24 mouse cellular contexts compared by ENCODE assay signal in the genomic region with DNA sequence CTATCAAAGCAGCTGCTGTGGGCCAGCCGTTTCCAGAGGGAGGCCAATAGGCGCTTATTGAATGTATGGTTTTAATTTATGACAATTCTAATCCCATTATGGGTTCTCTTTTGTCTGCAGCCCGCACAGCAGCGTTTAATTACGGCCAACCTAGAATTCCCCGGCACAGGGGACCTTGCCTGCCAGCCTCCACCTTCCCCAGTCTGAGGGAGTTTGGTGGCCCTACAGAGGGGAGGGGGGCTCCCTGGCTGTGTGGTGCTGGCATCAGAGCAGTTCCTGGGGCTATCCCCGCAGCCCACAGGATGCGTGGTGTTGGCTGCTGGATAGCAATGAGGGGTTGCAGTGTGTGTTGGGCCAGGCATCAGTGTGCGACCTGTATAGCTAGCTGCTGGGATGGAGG. TPM values are rescaled to one million over a fixed set of nuclear protein-coding genes. Genes with fewer than 3 reads are reported as not detected.
DNase-seq lines count a peak whose midpoint lies in the region; ATAC-seq and TF ChIP-seq lines count a peak whose summit lies in the region.
"Had no signal": no experiment of that assay in that cellular context is flagged by ENCODE, and none has a peak within 500 bp of the region (broad histone marks: within the 10 kb centered on the region; RNA-seq: fewer than 3 reads in every experiment).

No protein-coding gene starts in this region.

- ATAC-seq in hindbrain, embryonic 15.5 days (ENCODE audit: low FRiP score, low read depth): 0 out of 2 replicates have a peak, but pooled peaks have one; percentile 37
- no peak for ATAC-seq in hindbrain, embryonic 13.5 days (ENCODE audit: low FRiP score)
- peak; percentile 35; the same call in 1 of the 2 replicates for ATAC-seq in midbrain, postnatal 0 days (ENCODE audit: low FRiP score)
- ATAC-seq: inflammation-experienced regulatory T-cells, adult 6 months; liver, postnatal 0 days; lung, postnatal 0 days had no signal

- no peak for TF ChIP-seq CTCF in midbrain, postnatal 0 days (IDR thresholded peaks at IDR 0.05)

- 31% methylated on average over 9 of the region's 9 CpGs for WGBS in hindbrain, embryonic 15.5 days
- 51% methylated on average over 9 of the region's 9 CpGs for WGBS in hindbrain, embryonic 13.5 days
- WGBS in limb, embryonic 10.5 days: 38% methylated on average over 9 of the region's 9 CpGs
- 15% methylated on average over 9 of the region's 9 CpGs for WGBS in midbrain, postnatal 0 days

- no peak overlapping the region for H3K27ac ChIP-seq in hindbrain, embryonic 15.5 days (replicated peaks)
- H3K27ac ChIP-seq in hindbrain, embryonic 13.5 days: no peak overlapping the region; the same call in 1 of the 2 replicates
- 0 out of 2 replicates have a peak overlapping the region, but pooled peaks have one; percentile 37 for H3K27ac ChIP-seq in limb, embryonic 10.5 days
- no peak overlapping the region for H3K27ac ChIP-seq in midbrain, postnatal 0 days (ENCODE audit: low read depth, low read length)
- H3K27ac ChIP-seq: kidney, postnatal 0 days; macrophage had no signal

- no peak overlapping the region for H3K4me2 ChIP-seq in hindbrain, embryonic 15.5 days
- H3K4me2 ChIP-seq in hindbrain, embryonic 13.5 days: no peak overlapping the region
- H3K4me2 ChIP-seq in midbrain, postnatal 0 days (ENCODE audit: low read depth, low read length, poor library complexity, severe bottlenecking): no peak overlapping the region
- H3K4me2 ChIP-seq: heart, embryonic 12.5 days; liver, embryonic 11.5 days had no signal

- intact Hi-C loops in heart, postnatal 14 days (cut with DNase I): no loop called here

- H3K27me3 ChIP-seq in hindbrain, embryonic 15.5 days: no peaks in the 10 kb centered on the region
- H3K27me3 ChIP-seq in hindbrain, embryonic 13.5 days: 0 out of 2 replicates have a peak, but pooled peaks cover 3% of the 10 kb centered on the region
- peaks cover 31% of the 10 kb centered on the region for H3K27me3 ChIP-seq in limb, embryonic 10.5 days (ENCODE audit: low read depth, poor library complexity, severe bottlenecking)
- H3K27me3 ChIP-seq in midbrain, postnatal 0 days (ENCODE audit: insufficient read depth, low read length): no peaks in the 10 kb centered on the region

- DNase-seq in retina, postnatal 1 day: peak; percentile 62
- no peak for DNase-seq in retina, embryonic 14.5 days (ENCODE audit: low spot score)
- peak; percentile 61 for DNase-seq in limb, embryonic 10.5 days (ENCODE audit: low spot score)
- DNase-seq in midbrain, postnatal 0 days (ENCODE audit: low spot score): no peak
- no peak for DNase-seq in embryo, embryonic 10 days (ENCODE audit: low spot score)
- no peak for DNase-seq in heart, postnatal 14 days
- DNase-seq: adrenal gland, postnatal 10 days; cerebellum, adult 18-20 months; cerebellum, postnatal 14 days; gastrocnemius, postnatal 14 days; heart, adult 18-20 months; heart, postnatal 10 days; kidney, adult 2 months; left cerebral cortex, postnatal 4 days; liver, postnatal 0 days; thymus, postnatal 14 days had no signal

- H3K36me3 ChIP-seq in hindbrain, embryonic 15.5 days: no peaks in the 10 kb centered on the region
- H3K36me3 ChIP-seq in hindbrain, embryonic 13.5 days: no peaks in the 10 kb centered on the region
- H3K36me3 ChIP-seq in limb, embryonic 10.5 days: no peaks in the 10 kb centered on the region
- H3K36me3 ChIP-seq in midbrain, postnatal 0 days (ENCODE audit: insufficient read depth, low read length): no peaks in the 10 kb centered on the region
- H3K36me3 ChIP-seq: heart, embryonic 12.5 days had no signal

- no peaks in the 10 kb centered on the region for H3K9me3 ChIP-seq in hindbrain, embryonic 15.5 days
- H3K9me3 ChIP-seq in hindbrain, embryonic 13.5 days: no peaks in the 10 kb centered on the region
- H3K9me3 ChIP-seq in limb, embryonic 10.5 days (replicated peaks): no peaks in the 10 kb centered on the region
- no peaks in the 10 kb centered on the region for H3K9me3 ChIP-seq in midbrain, postnatal 0 days (ENCODE audit: low read length)
- H3K9me3 ChIP-seq: heart, embryonic 12.5 days had no signal

- peaks cover 13% of the 10 kb centered on the region; the same call in 1 of the 2 replicates for H3K4me1 ChIP-seq in hindbrain, embryonic 15.5 days (replicated peaks)
- H3K4me1 ChIP-seq in hindbrain, embryonic 13.5 days (replicated peaks): peaks cover 13% of the 10 kb centered on the region; the same call in 1 of the 2 replicates
- H3K4me1 ChIP-seq in limb, embryonic 10.5 days: peaks cover 24% of the 10 kb centered on the region
- H3K4me1 ChIP-seq in midbrain, postnatal 0 days (ENCODE audit: insufficient read depth, low read length): no peaks in the 10 kb centered on the region
- H3K4me1 ChIP-seq: heart, embryonic 12.5 days had no signal

- H3K4me3 ChIP-seq in hindbrain, embryonic 15.5 days: no peak overlapping the region
- H3K4me3 ChIP-seq in hindbrain, embryonic 13.5 days: no peak overlapping the region
- no peak overlapping the region for H3K4me3 ChIP-seq in limb, embryonic 10.5 days
- no peak overlapping the region for H3K4me3 ChIP-seq in midbrain, postnatal 0 days (ENCODE audit: low read depth, low read length)
- H3K4me3 ChIP-seq: heart, embryonic 12.5 days had no signal

- H3K9ac ChIP-seq in hindbrain, embryonic 15.5 days: no peak overlapping the region
- H3K9ac ChIP-seq in hindbrain, embryonic 13.5 days: no peak overlapping the region
- no peak overlapping the region for H3K9ac ChIP-seq in midbrain, postnatal 0 days (replicated peaks; ENCODE audit: low read length, poor library complexity, severe bottlenecking)
- H3K9ac ChIP-seq: heart, embryonic 12.5 days; liver, postnatal 0 days had no signal

RNA-seq across cellular contexts. Expression of a gene that starts 24.1 kb away (rescaled TPM):
- 21.4 and 23.4 TPM in 2 replicates for polyA plus RNA-seq in hindbrain, embryonic 15.5 days (2015; fragmentation: Nextera tagmentation; extraction: Ambion mirVana)
- polyA plus RNA-seq in hindbrain, embryonic 13.5 days (2015; fragmentation: Nextera tagmentation; extraction: Ambion mirVana): 5.3 and 7.1 TPM in 2 replicates
- polyA plus RNA-seq in limb, embryonic 10.5 days (2016; fragmentation: Nextera tagmentation; extraction: Ambion mirVana): 0.49 and 0.65 TPM in 2 replicates
- total RNA-seq in midbrain, postnatal 0 days (2014; rRNA removed): 13.5 and 17.5 TPM in 2 replicates
- polyA plus RNA-seq in midbrain, postnatal 0 days (2015; fragmentation: Nextera tagmentation; extraction: Ambion mirVana): 17.0 and 18.1 TPM in 2 replicates
- total RNA-seq in heart, postnatal 14 days (2021): not detected
- total RNA-seq: gastrocnemius, postnatal 14 days; heart, postnatal 10 days had no signal
- polyA plus RNA-seq: inflammation-experienced regulatory T-cells, adult 6 months; liver, postnatal 0 days; macrophage had no signal

RNA-seq across cellular contexts. Expression of a gene that starts 24.3 kb away (rescaled TPM):
- polyA plus RNA-seq in hindbrain, embryonic 15.5 days (2015; fragmentation: Nextera tagmentation; extraction: Ambion mirVana): 93.3 and 96.0 TPM in 2 replicates
- polyA plus RNA-seq in hindbrain, embryonic 13.5 days (2015; fragmentation: Nextera tagmentation; extraction: Ambion mirVana): 91.2 and 98.2 TPM in 2 replicates
- polyA plus RNA-seq in limb, embryonic 10.5 days (2016; fragmentation: Nextera tagmentation; extraction: Ambion mirVana): 4.4 and 9.7 TPM in 2 replicates
- 169 and 189 TPM in 2 replicates for total RNA-seq in midbrain, postnatal 0 days (2014; rRNA removed)
- 107 and 116 TPM in 2 replicates for polyA plus RNA-seq in midbrain, postnatal 0 days (2015; fragmentation: Nextera tagmentation; extraction: Ambion mirVana)
- 10 to 100 TPM in 1 of 2 experiments, 1 to 10 TPM in 1; 9.9 to 11.0 TPM for total RNA-seq in heart, postnatal 14 days (2021)

RNA-seq across cellular contexts. Expression of a gene that starts 32.6 kb away (rescaled TPM):
- polyA plus RNA-seq in hindbrain, embryonic 15.5 days (2015; fragmentation: Nextera tagmentation; extraction: Ambion mirVana): 21.7 and 21.8 TPM in 2 replicates
- 15.7 and 16.0 TPM in 2 replicates for polyA plus RNA-seq in hindbrain, embryonic 13.5 days (2015; fragmentation: Nextera tagmentation; extraction: Ambion mirVana)
- 9.0 and 11.1 TPM in 2 replicates for polyA plus RNA-seq in limb, embryonic 10.5 days (2016; fragmentation: Nextera tagmentation; extraction: Ambion mirVana)
- total RNA-seq in midbrain, postnatal 0 days (2014; rRNA removed): 23.4 and 27.7 TPM in 2 replicates
- polyA plus RNA-seq in midbrain, postnatal 0 days (2015; fragmentation: Nextera tagmentation; extraction: Ambion mirVana): 23.6 and 25.8 TPM in 2 replicates
- total RNA-seq in heart, postnatal 14 days (2021): 10 to 100 TPM; 28.3 to 30.6 TPM

RNA-seq across cellular contexts. Expression of a gene that starts 54.1 kb away (rescaled TPM):
- 15.4 and 16.1 TPM in 2 replicates for polyA plus RNA-seq in hindbrain, embryonic 15.5 days (2015; fragmentation: Nextera tagmentation; extraction: Ambion mirVana)
- polyA plus RNA-seq in hindbrain, embryonic 13.5 days (2015; fragmentation: Nextera tagmentation; extraction: Ambion mirVana): 17.2 and 20.9 TPM in 2 replicates
- 0.78 and 1.3 TPM in 2 replicates for polyA plus RNA-seq in limb, embryonic 10.5 days (2016; fragmentation: Nextera tagmentation; extraction: Ambion mirVana)
- total RNA-seq in midbrain, postnatal 0 days (2014; rRNA removed): 23.9 and 29.5 TPM in 2 replicates
- 4.3 and 5.0 TPM in 2 replicates for polyA plus RNA-seq in midbrain, postnatal 0 days (2015; fragmentation: Nextera tagmentation; extraction: Ambion mirVana)
- total RNA-seq in heart, postnatal 14 days (2021): under 1 TPM; 0.05 to 0.07 TPM
- total RNA-seq: heart, postnatal 10 days had no signal
- polyA plus RNA-seq: inflammation-experienced regulatory T-cells, adult 6 months; macrophage had no signal

RNA-seq across cellular contexts. Expression of a gene that starts 54.4 kb away (rescaled TPM):
- polyA plus RNA-seq in hindbrain, embryonic 15.5 days (2015; fragmentation: Nextera tagmentation; extraction: Ambion mirVana): 98.3 and 110 TPM in 2 replicates
- 118 and 127 TPM in 2 replicates for polyA plus RNA-seq in hindbrain, embryonic 13.5 days (2015; fragmentation: Nextera tagmentation; extraction: Ambion mirVana)
- polyA plus RNA-seq in limb, embryonic 10.5 days (2016; fragmentation: Nextera tagmentation; extraction: Ambion mirVana): 71.7 and 93.8 TPM in 2 replicates
- 42.0 and 51.7 TPM in 2 replicates for total RNA-seq in midbrain, postnatal 0 days (2014; rRNA removed)
- 84.0 and 89.1 TPM in 2 replicates for polyA plus RNA-seq in midbrain, postnatal 0 days (2015; fragmentation: Nextera tagmentation; extraction: Ambion mirVana)
- 10 to 100 TPM; 11.5 to 12.5 TPM for total RNA-seq in heart, postnatal 14 days (2021)

Comparison
In these comparisons a context has a peak if more than half of its experiments do, and no peak if none do; other contexts are left out.
1. DNase-seq: peak in retina, postnatal 1 day (single experiment) and limb, embryonic 10.5 days (single experiment); none in retina, embryonic 14.5 days (single experiment), midbrain, postnatal 0 days (single experiment), embryo, embryonic 10 days (single experiment) and heart, postnatal 14 days (0 of 2).